Mouse (Mus musculus): ENCODE measurements at regions not wholly inside any gene's neighbourhood (a gene's known extent, or its start where the extent isn't known, plus 50 kb on each side); places are given as distances from the start of the nearest gene placed in this dataset.

- no peak for TF ChIP-seq CTCF (IDR thresholded peaks at IDR 0.05; ENCODE audit: control insufficient read depth, insufficient read depth, insufficient read length)
- TF ChIP-seq MYOG (IDR thresholded peaks at IDR 0.05; ENCODE audit: control insufficient read depth, extremely low read depth, insufficient read length) = no peak
- no peak for TF ChIP-seq CEBPB (IDR thresholded peaks at IDR 0.05; ENCODE audit: low read depth)
These were observed 90.3 kb upstream of the Id2 start for GRCm38 (mm10) chr12:25187216-25187615.
